Mouse (Mus musculus): Measurements from ENCODE around the gene Farsb.

The Farsb gene

DNA sequence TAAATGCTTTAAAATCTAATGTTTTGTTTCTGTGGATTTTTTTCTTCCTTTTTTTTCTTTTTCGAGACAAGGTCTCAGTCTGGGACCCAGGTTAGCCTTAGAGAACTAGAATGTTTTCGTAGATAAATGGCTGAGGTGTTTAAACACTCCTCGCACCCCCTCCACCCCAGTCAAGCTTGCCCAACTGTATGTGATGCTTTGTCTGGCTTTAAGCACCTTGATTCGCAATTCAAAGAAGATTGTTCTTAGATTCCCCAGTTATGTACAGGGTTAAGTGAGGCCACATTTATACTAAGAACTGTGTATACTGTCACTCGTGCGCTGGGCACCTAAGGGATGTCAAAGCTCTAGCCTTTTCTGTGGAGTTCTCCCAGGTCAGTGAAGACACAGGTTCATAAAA is 68.4 kb downstream of the Farsb start:
- no peak for DNase-seq (ENCODE audit: low spot score in 2 of 2)

DNA sequence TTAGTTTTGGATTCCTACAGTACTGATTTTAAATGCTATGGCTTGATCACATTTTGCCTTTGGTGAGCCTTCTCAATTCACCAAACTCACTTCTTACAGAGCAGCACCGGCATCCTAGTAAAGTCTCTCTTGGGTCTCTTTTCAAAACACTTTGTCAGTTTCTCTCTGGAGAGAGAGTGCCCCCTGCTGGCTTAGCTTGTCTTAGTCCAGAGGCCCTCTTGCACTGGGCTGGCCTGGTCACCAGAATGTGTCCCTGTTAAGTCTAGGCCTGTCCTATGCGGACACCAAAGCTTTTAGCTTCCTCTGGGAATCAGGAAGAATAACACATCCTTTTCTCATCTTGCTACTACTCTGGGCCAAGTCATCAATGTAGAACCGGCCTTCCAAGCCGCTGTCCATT is 69.1 kb downstream of the Farsb start:
- peak in 1 of 2 experiments; percentile 29 for DNase-seq (ENCODE audit: low spot score in 2 of 2)

DNA sequence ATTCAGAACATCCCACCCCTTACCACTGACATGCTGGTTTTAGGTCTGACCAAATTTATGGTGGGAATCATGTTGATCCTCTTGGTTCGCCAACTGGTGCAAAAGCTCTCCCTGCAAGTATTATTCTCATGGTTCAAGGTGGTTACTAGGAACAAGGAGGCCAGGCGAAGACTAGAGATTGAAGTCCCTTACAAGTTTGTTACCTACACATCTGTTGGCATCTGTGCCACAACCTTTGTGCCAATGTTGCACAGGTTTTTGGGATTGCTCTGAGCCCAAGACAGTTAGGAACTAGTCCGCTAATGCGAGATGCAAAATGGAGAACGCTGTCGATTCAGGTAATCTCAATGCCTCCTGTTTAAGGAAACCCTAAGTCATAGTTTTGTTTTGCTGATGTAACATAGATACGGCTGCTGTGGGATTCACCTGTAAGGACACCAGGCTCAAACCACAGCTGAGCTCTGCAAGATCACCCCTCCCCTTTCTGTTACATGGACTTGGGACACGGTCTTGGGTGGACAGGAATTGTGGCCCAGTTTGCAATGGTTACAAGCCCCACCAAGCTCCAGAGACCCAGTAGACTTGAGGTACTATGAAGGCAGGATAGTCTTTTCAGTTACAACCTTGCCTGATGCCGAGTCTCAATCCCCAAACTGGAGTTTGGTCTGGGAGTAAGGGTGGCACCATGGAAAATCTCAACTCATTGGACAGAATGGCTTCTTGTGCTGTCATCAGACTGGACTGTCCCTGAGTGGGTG is 71.4 kb downstream of the Farsb start:
- no peak for DNase-seq (ENCODE audit: low spot score in 2 of 2)

DNA sequence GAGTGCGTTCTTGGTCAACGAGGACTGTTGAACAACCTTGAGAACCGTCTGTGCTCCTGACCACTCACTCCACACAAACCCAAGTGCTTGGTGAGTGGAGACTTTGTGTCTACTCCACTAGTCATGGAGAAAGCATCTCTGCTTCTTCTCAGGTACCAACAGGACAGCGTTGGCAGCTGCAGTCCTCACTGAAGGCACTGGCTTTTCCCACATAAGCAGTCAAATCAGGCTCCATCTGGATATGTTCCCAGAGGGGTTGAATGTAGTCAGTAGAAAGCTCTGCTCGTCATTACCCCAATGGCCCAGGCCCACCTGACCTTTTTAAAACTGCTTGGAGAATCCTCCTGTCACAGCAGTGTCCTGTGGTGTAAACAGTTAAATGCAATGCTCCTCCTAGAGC is 74.3 kb downstream of the Farsb start:
- DNase-seq (ENCODE audit: low spot score in 2 of 2), result no peak

DNA sequence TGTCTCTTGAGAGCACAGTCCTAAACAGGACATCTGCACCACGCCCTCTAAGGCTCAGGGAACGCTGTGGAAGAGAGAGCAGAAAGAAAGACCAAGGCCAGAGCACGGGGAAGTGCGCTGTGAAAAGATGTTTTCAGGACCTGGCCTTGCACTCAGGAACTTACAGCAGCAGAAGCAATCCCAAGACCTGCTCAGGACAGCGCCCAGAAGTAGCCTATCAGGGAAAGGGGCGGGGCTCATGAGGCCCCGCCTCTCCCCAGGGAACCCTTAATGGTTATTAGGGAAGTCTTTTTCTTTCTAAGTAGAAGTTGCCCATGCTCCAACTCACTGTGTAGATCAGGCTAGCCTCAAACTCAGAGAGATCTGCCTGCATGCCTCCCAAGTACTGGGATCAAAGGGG is 76.0 kb downstream of the Farsb start:
- no peak for DNase-seq (ENCODE audit: low spot score in 2 of 2)

DNA sequence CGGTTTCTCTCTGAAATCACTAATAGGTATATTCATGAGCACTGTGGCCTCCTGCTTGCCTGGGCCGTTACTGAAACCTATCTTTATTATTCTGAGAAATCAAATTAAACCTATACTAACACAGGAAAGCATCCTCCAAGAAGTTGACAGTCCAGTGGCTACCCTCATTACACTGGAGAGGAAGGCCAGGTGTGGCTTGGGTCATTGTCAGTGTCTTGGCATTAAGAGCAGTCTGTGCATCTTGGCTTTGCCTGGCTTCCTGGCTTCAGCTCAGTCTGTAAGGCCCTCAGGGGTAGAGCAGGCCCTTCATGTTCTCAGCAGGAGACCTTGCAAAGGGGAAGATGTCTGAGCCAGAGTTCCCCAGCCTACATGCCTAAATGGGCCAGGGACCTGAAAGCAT is 79.3 kb downstream of the Farsb start:
- DNase-seq (ENCODE audit: low spot score in 2 of 2), result no peak

DNA sequence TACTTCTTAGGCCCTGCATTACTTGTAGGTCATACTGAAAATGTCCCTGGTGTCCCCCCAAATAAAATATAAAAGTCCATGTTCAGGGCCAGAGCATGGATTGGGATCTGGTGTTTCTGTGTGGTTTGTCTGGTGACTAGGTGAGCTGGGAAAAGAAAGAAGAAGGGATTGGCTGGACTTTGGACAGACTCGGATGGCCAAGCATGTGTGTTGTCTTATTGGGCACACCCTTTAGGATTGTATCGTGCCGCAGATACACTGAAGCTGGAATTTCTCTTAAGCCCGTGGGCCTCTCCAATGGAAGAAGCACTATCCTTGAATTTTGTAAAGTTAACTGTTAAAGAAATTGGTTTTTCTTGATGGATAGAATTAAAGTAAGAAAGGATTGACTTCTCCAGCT is 87.3 kb downstream of the Farsb start:
- no peak for DNase-seq (ENCODE audit: low spot score in 2 of 2)

DNA sequence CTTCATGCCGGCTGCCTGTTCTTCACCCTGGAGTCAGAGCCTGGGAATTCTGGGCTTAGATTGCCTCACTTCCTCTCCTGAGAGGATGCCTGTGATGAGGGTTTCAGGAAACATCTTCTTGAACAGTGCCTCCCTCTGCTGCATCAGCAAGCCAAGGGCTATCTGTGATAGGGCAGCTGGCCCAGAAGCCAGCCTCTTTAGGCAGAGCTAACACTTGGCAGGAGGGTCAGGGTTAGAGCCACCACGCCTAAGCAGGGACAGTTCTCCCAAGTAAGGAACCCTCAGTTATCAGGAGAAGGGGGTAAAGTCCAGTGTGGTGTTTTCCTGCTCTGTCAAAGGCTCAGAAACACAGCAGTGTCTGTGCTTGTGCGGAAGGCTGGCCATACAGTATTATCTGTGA is 88.9 kb downstream of the Farsb start:
- DNase-seq (ENCODE audit: low spot score in 2 of 2), result no peak

DNA sequence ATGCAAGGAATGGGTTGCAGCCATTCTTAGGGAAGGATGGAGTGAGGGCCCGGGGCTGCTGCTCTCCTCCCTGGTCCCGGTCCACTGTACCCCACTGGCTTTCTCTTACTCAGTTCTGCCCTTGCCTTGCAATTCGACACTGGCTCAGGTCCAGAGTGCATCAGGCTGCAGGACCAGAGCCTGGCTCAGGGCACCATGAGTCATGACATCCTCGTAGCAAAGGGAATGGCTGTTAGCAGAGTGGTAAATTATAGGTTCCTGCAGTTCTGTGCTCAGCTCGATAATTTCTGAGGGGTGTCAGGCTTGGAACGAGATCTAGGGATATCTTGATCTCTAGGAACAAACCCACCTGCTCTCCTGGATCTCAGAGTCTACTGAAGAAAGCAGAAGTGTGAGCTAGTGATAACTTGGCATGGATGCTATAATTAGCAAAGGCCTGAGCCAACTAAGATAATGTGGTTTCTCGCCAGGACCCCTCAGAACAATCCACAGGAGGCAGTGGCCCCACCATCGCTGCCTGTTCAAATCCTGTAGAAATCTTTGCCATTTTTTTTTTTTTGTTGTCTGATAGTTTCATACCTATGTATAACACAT is 92.3 kb downstream of the Farsb start:
- no peak for DNase-seq (ENCODE audit: low spot score in 2 of 2)

DNA sequence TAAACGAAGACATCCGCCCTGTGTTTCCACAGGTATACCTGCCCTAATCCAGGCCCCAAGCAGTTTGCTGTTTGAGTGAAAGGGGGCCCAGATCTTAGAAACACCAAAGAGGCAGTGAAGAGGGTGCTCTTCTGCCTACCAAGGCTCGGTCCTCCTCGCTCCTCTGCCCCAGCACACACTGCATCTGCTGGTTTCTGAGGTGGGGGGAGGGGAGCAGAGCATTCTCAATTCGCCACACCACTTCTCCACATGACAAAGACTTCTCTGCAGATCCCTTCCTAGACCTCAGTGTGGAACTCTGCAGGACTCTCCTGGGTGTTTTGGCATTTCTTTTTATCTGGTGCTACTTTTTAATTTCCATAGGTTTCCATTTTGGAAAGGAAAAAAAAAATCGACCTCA is 93.0 kb downstream of the Farsb start:
- DNase-seq (ENCODE audit: low spot score in 2 of 2), result no peak

DNA sequence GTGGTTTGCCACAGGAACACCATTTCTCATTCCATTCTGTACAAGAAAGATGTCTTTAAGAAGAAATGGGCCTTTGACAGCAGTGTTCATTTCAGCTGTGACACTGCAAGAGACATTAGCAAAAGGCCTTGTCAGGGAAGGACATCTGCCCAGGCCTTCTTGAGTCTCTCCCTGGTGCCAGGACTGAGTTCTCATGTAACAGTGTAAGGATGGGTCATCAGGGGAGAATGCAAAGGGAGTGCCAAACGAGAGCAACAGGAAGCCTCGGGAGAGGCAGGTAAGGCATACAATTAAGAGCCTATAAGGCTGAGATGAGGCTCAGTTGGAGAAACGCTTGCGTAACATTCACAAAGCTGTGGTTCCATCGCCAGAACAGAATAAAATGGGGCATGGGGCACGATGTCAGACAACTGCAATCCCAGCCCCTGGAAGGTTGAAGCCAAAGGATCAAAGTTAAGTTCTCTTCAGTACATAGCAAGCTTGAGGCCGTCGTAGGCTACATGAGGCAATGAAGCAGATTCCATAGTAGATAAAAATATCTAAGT is 93.4 kb downstream of the Farsb start:
- DNase-seq (ENCODE audit: low spot score in 2 of 2), result no peak

DNA sequence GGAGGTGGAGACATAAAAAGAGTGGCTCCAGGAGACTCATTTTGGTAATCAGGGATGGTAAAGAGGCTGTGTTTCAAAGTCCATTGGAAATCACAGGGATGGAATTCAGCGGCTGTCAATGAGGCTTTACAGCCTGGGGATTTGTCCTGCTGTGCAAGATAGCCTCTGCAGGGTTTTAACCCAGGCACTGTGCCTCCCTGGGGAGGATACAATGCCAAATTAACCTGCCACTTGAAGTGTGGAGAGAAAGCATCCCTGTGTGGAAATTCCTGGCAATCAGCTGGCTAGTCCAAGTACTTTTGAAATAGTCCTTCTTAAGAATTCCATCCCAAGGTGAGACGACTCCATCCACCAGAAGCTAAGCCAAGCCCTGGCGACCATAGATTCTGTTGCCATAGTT is 99.8 kb downstream of the Farsb start:
- no peak for DNase-seq (ENCODE audit: low spot score in 2 of 2)

DNA sequence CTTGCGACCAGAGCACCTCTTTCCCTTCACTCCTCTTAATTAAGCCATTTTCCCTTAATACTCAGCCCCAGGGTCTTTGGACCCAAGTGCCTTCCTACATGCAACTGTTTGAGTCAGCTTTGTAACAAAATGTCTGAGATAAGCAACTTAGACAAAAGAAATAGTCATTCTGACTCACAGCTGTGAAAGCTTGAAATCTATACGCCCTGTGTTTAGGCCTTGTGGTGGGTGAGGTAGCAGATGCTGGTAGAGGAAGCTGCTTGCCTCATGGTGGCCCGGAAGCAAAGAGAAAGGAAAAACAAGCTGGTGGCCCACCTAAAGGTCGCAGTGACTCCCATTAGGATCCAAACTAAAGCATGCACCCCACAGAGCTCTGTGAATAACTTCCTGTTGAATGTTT is 100.8 kb downstream of the Farsb start:
- no peak for DNase-seq (ENCODE audit: low spot score in 2 of 2)

DNA sequence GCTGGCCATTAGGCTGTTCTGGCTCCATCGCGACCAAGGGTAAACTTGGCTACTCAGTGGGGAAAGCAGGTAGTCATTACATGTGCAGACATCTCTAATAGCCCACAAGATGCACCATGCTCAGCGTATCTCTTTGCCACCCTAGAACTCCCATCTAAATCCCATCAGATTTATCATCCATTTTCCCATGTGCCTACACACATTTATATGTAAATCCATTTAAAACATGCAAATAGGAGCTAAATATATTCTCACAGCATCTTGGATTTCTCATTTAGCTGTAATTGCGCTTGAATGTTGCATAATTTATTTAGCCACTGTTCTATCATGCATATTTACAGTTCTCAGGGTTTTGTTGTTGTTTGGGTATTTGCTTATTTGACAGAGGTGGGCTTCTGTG is 107.7 kb downstream of the Farsb start:
- no peak for DNase-seq (ENCODE audit: low spot score in 2 of 2)

DNA sequence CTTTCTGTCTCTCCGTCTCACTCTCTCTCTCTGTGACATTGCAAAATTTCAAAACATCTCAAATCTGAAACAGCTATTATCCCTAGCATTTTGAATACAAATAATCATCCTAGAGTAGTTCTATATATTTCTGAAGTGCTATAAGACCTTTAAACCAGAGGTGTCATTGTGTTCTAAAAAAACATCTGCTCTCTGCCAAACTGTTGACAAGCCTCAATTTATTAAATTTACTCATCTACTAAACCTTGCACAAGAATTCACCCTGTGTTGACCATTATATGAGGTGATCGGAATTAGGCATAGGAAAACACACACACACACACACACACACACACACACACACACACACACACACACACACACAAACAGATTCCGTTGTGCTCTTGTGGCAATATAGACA is 113.6 kb downstream of the Farsb start:
- DNase-seq (ENCODE audit: low spot score in 2 of 2), result no peak

DNA sequence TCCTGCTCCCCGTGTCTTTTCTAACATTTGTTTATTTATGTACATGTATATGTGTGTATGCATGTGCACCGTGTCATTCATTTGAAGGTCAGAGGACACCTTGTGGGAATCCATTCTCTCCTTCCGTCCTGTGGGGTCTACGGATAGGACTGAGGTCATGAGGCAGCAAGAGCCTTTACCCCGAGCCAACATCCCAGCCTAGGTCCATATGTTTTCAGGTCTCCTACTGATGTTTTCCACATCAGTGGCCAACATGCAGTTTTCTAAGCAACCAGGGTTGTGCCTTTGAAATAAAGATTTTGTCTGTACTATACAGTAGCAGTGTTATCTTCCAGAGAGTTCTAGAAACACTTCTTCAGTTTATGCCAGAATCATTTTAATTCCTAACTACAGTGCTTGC is 114.9 kb downstream of the Farsb start:
- no peak for DNase-seq (ENCODE audit: low spot score in 2 of 2)

DNA sequence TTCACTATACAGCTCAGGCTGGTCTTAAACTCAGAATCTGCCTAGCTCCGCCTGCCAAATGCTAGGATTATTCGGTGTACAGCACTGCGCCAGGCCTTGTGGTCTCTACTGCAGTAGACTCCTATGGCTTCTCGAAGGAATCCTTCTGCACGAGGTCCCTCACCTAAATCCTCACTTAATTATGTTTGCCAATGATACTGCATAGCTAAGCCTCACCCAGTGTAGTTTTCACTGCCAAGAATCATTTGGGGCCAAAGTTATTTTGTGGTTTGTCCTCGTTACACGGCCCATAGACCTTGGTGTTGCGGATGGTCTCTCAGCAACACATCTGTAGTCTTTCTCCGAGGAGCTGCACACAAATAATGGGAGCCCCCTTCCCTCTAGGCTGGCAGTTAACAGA is 116.4 kb downstream of the Farsb start:
- DNase-seq (ENCODE audit: low spot score in 2 of 2), result no peak

DNA sequence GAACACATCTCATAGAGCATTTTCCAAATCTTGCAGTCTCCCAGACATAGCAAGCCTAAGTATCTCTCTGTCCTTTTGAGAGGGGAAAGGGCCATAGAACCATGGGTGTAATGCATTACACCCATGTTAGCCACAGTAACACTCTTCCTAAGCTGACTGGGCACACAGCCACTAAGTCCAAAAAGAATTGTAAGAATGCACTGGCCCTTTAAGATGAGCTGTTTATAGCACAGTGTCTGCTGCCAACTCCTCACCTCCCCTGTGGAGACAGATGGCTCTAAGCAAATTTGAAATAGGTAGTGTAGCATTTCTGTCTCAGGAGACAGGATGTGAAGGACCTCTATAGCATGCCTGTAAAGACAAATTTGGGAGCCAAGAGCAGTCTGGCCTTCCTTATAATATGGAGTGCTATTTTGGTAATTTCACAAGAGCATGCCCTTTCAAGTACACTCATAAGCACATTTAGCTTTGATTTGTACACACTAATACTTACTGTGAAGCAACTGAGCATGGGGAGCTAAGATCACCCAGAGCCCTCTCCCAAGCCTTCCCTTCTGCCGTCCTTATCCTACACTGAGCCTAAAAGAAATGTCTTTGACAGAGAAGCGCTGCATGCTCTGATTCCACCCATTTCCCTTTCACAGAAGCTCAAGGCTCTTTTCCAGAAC is 117.0 kb downstream of the Farsb start:
- no peak for DNase-seq (ENCODE audit: low spot score in 2 of 2)

DNA sequence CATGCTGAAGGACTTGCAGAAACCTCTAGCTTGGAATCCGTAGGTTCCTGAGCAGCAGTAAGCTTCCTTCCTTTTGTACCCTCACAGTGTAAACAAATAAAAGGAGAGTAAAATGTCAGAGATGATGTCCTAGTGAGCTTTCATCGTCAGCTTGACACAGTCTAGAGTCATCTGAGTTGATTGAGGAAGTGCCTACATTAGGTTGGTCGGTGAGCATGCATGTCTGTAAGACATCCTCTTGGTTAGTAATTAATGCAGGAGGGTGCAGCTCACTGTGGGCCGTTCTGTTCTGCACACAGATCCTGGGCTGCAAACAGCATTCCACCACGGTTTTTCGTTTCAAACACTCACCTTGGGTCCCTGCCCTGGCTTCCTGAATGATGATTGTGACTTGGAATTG is 118.6 kb downstream of the Farsb start:
- no peak for DNase-seq (ENCODE audit: low spot score in 2 of 2)
